Mouse (Mus musculus): ENCODE measurements at regions not wholly inside any gene's neighbourhood (a gene's known extent, or its start where the extent isn't known, plus 50 kb on each side); places are given as distances from the start of the nearest gene placed in this dataset.

GRCm38 (mm10) chr1:52312076-52312633 lies 79.1 kb upstream of the Gls start:
- no peak for DNase-seq (ENCODE audit: low spot score in 2 of 2)
- intact Hi-C loops (cut with DNase I), result no loop called here

DNA sequence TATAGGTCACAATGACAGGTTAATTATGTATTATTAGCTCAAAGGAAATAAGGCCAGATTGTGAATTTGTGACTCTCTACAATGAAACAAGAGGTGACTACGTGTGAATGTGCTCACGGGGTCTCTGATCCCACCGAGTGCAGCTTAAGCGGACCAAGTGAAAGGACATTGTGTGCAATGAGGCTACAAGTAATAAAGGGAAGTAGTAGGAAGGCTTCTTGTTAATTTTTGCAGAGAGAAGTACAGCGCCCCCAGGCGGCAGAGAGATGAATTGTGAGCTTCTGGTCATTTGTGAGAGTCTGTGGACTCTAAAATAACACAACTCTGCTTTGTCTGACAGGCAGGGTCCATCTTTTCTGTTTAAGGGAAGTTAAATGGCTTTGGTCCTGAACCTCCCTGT lies 73.9 kb upstream of the Gls start:
- intact Hi-C loops (cut with DNase I), result no loop called here
- no peak for DNase-seq (ENCODE audit: low spot score in 2 of 2)

- intact Hi-C loops (cut with DNase I), result no loop called here
- DNase-seq (ENCODE audit: low spot score in 2 of 2), result no peak
These were observed 72.9 kb upstream of the Gls start for GRCm38 (mm10) chr1:52305679-52306632.

DNA sequence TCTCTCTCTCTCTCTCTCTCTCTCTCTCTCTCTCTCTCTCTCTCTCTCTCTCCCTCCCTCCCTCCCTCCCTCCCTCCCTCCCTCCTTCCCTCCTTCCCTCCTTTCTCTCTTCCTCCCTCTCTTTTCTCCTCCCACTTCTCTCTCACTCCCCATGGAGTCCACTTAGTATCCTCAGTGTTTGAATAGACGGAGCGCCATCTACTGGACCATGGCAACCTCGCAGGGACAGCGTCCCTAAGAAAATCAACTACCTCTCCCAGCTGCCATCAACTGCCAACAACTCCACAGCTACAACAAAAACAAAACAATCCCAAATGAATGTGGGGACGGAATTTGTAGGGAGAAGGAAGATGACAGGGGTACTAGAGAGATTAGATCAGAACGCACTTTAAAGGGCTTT lies 69.5 kb upstream of the Gls start:
- intact Hi-C loops (cut with DNase I), result loop anchor here (5.0 kb wide), 1 partner anchor 155 kb away; no protein-coding TSS in a partner anchor
- peak; percentile 58 to 65 for DNase-seq (ENCODE audit: low spot score in 2 of 2)

DNA sequence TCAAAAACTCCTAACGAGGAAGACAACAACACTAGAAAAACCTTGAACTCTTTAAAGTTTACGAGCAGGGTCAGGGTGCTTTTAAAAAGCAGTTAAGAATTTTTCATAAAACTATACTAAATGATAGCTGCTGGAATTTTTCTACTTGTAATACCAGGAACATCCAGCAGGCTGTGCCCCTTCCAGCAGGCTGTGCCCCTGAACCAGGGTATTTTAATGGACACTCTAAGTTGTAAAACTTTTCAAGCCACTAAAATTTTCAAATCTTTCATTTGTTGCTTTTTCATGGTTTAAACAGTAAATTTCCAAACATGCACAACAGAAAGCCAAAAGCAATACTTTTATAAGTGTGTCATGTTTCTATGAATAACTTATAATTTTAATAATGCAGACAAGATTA lies 68.2 kb upstream of the Gls start:
- DNase-seq (ENCODE audit: low spot score in 2 of 2), result no peak
- intact Hi-C loops (cut with DNase I), result loop anchor here (5.0 kb wide), 1 partner anchor 154 kb away; no protein-coding TSS in a partner anchor

DNA sequence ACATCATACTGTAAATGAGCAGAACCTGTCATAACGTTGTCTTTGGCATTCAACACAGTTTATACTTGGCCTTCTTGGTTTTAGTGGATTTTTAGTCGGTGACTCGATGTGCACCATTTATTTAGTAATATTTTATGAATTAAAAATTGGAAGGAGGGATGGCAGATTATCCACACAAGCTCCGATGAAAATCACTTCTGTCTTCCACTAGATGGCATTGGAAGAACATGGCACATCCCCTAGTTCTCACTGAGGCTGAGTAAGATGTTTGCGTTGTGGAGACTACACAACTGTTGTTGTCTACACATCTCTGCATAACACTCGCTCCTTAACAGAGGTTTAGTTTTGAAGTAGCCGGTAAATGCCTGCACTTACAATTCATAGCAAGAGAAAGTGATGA lies 66.5 kb upstream of the Gls start:
- no peak for DNase-seq (ENCODE audit: low spot score in 2 of 2)
- intact Hi-C loops (cut with DNase I), result loop anchor here (5.0 kb wide), 2 partner anchors 333 to 448 kb away; partner anchors contain the start of gene Nemp2

- intact Hi-C loops (cut with DNase I), result loop anchor here (5.0 kb wide), 2 partner anchors 334 to 449 kb away; partner anchors contain the start of gene Nemp2
- DNase-seq (ENCODE audit: low spot score in 2 of 2), result no peak
These were observed 65.3 kb upstream of the Gls start for GRCm38 (mm10) chr1:52298336-52298735.

DNA sequence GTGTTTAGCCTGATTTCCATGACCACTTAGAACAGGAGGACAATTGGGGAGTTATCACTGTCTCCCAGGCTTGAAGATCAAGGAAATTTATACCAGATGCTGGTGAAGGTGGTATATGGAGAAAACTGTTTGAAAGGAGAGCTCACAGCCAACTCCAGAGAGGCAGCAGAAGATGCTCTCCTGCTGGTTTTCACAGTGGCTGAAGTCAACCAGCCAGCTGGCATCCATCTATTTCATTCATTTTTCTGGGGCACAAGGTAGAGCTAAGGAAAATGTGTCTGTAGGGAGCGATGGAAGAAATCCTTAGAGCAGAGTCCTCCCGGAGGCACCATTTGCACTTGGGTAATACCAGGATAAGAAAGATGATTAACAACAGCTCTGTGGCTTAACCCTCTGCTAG lies 63.1 kb upstream of the Gls start:
- intact Hi-C loops (cut with DNase I), result loop anchor here (5.0 kb wide), 2 partner anchors 336 to 451 kb away; partner anchors contain the start of gene Nemp2
- no peak for DNase-seq (ENCODE audit: low spot score in 2 of 2)

GRCm38 (mm10) chr1:52294521-52294920 lies 61.5 kb upstream of the Gls start:
- intact Hi-C loops (cut with DNase I), result no loop called here
- no peak for DNase-seq (ENCODE audit: low spot score in 2 of 2)

- DNase-seq (ENCODE audit: low spot score in 2 of 2), result no peak
- intact Hi-C loops (cut with DNase I), result no loop called here
These were observed 60.5 kb upstream of the Gls start for GRCm38 (mm10) chr1:52293393-52294099.

Measured in left cerebral cortex, postnatal 36 days (tissue).